Mouse (Mus musculus) T-helper 2 cell (primary cell): ENCODE measurements around the gene Zfp58.
"Not testable (repeated sequence)": the region's sequence is repeated elsewhere in the genome, so short reads cannot be mapped to it uniquely, and the experiment has no call there.

Experiments
- in situ Hi-C: fragments of 300-600 bp; cut with MboI, MseI; formaldehyde crosslinking; loops from one replicate; pipeline ENCODE4 v1.15.1; 2025; ENCODE audit warnings: high pct_unique_total_duplicates

Gene Zfp58

DNA sequence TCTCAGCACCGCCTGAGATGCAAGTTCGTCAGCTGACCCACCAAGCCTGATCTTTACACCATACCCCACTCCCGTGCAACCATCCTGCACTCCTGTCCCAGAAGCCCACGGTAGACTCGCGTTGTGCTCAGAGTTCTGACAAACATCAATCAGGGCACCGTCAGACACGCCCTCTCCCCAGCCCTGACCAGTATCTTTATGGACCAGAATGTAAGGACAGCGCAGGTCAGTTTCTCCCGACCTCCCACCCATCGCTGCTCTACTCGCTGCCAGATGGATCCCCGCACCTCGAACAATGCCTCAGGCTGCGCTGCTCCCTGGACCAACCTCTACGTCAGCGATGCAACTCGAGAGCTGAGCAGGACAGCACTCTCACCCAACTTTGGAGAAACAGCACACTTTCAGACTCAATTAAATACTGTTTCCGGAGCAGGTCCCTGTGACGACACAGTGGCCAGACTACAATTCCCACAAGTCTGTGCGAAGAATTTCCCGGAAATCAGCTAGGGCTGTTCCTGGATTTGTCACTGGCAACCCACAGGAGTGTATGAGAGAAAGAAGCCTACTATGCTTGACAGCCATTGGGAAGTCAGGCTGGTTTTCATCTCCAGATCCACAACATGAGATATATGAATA is at the start of gene Zfp58:
TSS of gene Zfp58 (minus strand) at position 472 of the 636 bp plus-strand sequence.
- in situ Hi-C loops, result no loop called here

DNA sequence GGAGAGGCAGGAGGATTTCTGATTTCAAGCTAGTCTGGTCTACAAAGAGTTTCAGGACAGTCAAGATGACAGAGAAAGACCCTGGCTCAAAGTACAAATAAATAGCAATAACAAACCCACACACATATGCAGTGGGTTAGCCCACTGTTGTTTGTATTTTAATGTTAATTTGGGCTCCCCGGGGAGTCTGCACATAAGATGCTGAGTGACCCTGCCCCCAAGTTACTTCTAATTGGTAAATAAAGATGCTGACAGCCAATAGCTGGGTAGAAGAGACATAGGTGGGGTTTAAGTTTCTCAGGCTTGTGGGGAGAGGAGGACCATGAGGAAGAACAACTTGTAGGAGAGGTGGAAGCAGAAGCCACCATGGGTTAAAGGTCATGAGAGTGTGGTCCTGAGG is 45.6 kb upstream of the Zfp58 start:
- in situ Hi-C loops, result no loop called here

DNA sequence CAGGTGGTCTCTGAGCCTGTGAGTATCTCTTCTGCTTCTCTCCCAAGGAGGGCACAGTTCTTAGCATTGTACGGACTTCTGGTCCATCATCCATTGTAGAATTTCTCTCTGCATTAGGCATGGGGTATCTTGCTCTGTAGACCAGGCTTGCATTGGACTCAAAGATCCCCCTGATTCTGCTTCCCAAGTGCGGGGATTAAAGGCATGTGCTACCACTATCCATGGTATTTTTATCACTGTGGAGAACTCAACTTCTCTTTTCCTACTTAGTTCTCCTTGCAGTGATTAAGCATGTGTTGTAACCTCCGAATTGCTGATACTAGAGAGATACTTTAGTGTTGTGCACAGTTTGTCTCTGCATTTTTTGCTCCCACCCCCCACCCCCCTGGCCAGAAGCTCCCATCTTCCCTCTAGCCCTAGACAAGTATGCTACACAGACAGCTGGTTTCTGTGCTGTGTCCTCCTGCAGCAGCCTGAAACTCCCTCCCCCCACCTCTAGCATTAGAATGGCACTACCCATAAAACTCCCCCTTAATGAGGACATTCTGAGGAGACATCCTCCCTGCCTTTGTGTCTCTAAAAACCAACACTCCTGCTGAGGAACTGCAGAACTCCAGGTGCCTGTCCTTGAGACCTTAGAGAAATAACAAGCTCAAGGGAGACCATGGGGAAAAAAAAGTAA is 26.8 kb upstream of the Zfp58 start:
- in situ Hi-C loops, result loop anchor here (10.0 kb wide), 1 partner anchor 162 kb away; the partner anchor contains the start of genes Gm28044 and Zfp953

DNA sequence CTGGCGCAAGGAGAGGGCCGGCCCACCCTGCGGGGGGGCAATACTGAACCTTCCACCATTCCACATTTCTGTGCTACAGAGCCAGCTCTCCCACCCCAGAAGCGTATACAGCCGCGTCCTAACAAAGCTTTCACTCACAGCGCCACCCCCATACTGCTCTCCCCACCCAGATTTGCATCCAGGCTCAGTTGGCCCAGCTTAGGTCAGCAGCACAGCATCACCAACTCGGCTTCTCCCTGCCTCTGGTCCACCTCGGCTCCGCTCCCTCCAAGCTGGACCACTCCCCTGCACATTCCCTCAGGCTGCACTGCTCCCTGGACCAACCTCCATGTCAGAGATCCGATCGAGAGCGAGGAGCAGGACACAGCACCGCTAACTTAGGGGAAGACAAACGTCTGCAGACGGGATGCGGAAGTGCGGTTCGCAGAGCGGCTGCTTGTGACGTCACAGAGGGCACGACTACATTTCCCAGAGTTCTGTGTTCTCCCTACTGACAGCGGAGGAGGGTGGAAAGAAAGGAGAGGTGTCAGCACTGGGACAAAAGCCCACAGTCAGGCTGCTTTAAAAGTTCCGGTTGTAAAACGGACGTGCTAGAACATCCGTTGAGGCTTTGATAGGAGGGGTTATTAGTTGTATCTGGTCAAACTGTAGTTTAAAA is 25.5 kb upstream of the Zfp58 start, which contains the start of the genes Gm26965 and Zfp87:
TSS of gene Gm26965 (minus strand) at position 399 of the 658 bp plus-strand sequence.
TSS of gene Zfp87 (minus strand) at position 425 of the 658 bp plus-strand sequence.
- in situ Hi-C loops, result loop anchor here (10.0 kb wide), 1 partner anchor 161 kb away; the partner anchor contains the start of genes Gm28044 and Zfp953

DNA sequence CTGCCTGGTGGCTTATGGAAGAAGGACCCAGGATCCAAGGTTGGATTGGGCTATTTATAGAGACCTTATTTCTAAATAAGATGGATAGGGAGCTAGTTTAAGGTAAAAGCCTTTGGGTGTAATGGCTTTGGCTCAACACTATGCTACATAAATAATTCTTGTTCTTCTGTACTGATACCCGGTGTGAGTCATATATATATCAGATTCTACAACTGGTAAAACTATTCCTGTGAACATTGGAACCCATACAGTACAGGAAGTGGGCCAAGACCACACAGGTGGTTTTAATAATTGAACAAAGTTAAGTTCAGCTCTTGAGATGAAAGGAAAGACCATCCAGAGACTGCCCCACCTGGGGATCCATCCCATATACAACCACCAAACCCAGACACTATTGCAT is 553 bp upstream of the Zfp58 start:
- in situ Hi-C loops, result no loop called here

DNA sequence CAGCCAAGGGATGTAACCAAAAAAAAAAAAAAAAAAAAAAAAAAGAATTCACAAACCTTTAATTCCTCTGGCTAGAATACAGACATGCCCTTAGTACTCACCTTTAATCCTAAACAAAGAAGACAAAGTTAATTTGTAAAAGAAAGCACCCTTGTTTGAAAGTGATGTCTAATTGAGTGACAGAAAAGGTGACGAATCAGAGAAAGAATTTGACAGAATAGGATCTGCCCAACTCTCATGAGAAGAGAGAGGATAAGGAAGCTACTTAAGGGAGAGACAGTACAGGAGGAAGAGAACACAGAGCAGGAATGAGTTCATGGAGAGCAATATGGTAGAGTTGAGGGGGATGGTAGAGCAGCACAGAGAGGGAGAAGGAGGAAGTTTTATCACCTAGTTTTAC is 4.7 kb downstream of the Zfp58 start:
- in situ Hi-C loops, result no loop called here

DNA sequence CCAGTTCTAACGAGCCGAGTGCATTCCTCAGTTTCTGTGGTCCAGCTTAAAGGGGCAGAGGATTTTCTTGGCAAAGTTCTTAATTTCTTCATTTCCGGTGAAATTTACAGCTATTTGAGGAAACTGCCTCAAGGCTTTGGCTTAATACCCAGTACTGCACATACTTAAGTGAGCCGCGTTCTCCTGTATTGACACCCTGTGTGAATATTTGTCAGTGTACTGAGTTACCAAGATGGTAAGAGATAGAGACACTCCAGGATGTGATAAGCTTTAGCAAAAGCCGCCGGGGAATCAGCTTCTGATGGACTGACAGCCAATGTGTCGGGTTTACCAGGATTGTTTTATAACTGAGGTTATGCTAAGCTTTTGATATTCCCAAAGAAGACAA is 15.9 kb downstream of the Zfp58 start:
- in situ Hi-C loops, result no loop called here

DNA sequence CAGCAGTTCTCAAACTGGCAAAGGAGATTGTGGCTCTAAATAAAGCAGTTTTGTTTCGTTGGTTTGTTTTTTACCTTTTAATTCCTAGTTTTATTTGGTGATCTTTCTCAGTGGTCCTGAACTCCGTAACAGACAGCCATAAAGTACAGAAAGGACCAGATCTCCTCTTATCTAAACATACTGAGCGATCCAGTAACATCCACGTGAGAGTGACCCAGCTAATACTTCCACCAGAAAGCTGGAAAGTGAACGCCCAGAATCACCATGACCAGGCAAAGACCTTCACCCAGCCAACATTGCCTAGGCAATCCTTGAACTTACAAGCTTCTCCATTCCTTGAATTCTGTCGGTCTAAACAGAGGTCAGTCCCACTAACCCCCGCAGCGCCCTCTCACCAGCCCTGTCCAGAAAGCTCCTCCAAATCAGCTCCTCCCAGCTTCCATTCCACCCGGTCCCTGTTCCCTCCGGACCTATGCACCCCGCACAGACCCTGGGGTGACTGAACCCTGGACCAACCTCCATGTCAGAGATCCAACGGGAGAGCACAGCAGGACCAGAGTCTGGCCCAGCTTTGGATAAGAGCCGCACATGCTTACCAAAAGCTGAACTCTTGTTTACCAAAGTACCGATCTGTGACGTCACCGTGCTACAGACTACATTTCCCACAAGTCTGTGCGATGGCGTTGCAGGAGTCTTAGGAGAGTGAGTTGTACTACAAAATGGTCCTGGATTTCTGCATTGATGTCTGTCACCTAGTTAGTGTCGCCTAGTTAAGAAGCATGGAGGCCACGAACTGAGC is 16.5 kb downstream of the Zfp58 start, which contains the start of gene Zfp874b:
TSS of gene Zfp874b (minus strand) at position 634 of the 799 bp plus-strand sequence.
- in situ Hi-C loops, result no loop called here

DNA sequence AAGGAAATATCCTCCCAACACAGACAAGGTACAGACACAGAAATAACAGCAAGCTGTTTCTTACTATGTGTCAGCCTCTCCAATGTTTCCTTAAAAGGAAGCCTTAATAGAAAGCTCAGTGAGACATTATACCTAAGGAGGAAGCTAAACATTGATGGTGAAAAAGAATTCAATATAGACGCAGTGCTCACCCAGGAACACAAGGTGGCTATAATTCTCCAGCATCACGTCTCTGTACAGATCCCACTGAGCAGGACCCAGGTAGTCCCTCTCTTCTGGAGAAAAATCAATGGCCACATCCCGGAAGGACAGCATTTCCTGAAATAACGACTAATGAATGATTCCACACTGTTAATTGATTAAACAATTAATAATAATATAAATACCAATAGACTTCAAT is 18.8 kb downstream of the Zfp58 start:
- in situ Hi-C loops, result no loop called here

DNA sequence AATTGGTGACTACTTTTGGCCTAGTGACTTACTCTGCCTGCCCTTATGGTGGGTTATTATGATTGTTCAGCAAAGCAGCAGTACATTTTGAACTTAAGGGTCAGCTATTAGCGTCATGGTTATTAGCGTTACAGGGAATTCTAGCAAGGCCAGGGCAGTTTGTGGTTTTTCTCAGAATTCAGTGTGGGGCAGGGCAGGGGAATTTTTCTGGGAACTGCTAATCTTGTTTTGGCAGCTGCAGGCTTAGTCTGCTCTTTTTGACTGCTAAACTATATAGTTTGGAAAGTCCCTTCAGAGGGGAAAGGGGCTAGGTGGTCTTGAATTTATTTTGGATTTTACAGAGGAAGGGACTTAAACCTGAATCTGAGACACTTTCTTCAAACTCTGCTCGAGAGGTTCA is 31.1 kb downstream of the Zfp58 start:
- in situ Hi-C loops, result no loop called here

DNA sequence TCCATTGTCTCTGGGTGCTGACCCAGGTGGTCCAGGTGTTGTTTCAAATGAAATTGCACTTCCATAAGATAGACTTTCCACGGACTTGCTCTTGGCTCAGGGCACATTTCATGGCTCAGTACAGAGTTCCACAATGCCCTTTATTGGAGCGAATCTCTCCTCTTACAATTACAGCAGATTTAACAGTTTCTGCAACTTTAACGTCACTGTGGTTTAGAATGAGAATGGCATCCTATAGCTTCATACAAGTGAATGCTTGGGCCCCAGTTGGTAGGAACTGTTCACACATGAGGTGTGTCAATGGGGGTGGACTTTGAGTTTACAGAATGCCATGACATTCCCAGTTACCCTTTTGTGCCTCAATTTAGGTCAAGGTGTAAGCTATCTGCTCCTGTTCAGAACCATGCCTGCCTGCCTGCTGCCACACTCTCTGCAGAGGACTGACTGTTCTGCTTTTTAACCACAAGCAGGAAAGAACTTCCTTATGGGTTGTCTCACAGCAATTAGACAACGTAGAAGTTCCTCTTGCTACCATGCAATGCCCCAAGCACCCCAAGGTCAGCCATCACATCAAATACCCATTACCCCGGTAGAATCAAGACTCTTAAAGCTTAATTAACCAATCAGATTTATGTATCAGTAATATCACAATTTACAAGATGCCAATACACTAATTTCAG is 36.7 kb downstream of the Zfp58 start:
- in situ Hi-C loops, result not testable (repeated sequence)

DNA sequence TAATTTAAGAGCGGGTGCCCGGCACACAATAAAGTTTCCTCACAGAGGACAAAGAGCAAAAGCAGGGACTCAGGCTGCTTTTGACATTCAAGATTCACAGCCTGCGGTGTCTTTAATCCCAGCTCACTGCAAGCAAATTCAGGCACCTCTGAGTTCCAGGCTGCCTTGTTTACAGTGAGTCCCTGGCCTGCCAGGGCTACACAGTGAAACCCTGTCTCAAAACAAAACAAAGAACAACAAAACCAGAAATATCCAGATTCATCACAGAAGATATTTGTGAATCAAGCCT is 48.4 kb downstream of the Zfp58 start:
- in situ Hi-C loops, result no loop called here

DNA sequence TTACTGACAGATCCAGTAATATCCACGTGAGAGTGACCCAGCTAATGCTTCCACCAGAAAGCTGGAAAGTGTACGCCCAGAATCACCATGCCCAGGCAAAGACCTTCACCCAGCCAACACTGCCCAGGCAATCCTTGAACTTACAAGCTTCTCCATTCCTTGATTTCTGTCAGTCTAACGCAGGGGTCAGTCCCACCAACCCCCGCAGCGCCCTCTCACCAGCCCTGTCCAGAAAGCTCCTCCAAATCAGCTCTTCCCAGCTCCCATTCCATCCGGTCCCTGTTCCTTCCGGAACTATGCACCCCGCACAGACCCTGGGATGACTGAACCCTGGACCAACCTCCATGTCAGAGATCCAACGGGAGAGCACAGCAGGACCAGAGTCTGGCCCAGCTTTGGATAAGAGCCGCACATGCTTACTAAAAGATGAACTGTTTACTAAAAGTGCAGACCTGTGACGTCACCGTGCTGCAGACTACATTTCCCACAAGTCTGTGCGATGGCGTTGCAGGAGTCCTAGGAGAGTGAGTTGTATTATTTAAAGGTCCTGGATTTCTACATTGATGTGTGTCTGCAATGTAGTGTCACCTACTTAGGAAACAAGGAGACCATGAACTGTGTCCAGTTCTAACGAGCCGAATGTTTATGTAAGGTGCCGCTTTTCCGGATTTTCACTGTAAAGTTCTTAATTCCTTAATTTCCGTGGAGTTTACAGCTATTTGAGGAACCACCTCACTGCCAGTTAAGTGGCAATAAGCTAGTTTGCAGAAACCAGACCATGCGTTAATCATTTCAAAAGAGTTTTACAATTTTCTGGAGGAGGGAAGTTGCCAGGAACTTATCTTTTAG is 49.0 kb downstream of the Zfp58 start, which contains the start of gene Zfp874a:
TSS of gene Zfp874a (minus strand) at position 453 of the 849 bp plus-strand sequence.
- in situ Hi-C loops, result no loop called here
